Mouse (Mus musculus): ENCODE measurements around the gene Defb47. TPM values are rescaled to one million over a fixed set of nuclear protein-coding genes. Genes with fewer than 3 reads are reported as not detected.

The Defb47 gene
- polyA plus RNA-seq, 1 experiment from 2014 or later: not detected

- H3K4me1 ChIP-seq (replicated peaks): no peaks in the 10 kb centered on the region
- H3K9me3 ChIP-seq (replicated peaks): no peaks in the 10 kb centered on the region
- H3K27ac ChIP-seq (replicated peaks): no peak overlapping the region
- no peak overlapping the region for H3K9ac ChIP-seq
- H3K4me2 ChIP-seq: no peak overlapping the region
- H3K4me3 ChIP-seq (replicated peaks): no peak overlapping the region
- 48% methylated on average over 2 of the region's 2 CpGs for WGBS (ENCODE audit: insufficient replicate concordance)
- no peak for ATAC-seq (ENCODE audit: insufficient read depth)
- H3K27me3 ChIP-seq: no peaks in the 10 kb centered on the region
- H3K36me3 ChIP-seq (replicated peaks): no peaks in the 10 kb centered on the region
Measured at GRCm38 (mm10) chr14:63002588-63002987, 4.7 kb downstream of the Defb47 start.

GRCm38 (mm10) chr14:63011471-63011870 lies 13.6 kb downstream of the Defb47 start, which contains the start of gene Defb43:
Gene Defb43 (plus strand): TSS chr14:63011771.
- Histone ChIP-seq H3K36me3 (replicated peaks) (no peaks in the 10 kb centered on the region), H3K27ac (replicated peaks) (no peak within 1 kb of the TSS), H3K9me3 (replicated peaks) (no peaks in the 10 kb centered on the region), H3K4me2 (no peak within 1 kb of the TSS), H3K4me1 (replicated peaks) (no peaks in the 10 kb centered on the region), H3K4me3 (replicated peaks) (no peak within 1 kb of the TSS), H3K27me3 (0 out of 2 replicates have a peak, but pooled peaks cover 3% of the 10 kb centered on the region), H3K9ac (no peak within 1 kb of the TSS)
- ATAC-seq (ENCODE audit: insufficient read depth): no peak
- WGBS (ENCODE audit: insufficient replicate concordance): 82% methylated on average over 5 of the region's 5 CpGs

- Histone ChIP-seq H3K4me1 (replicated peaks) (no peaks in the 10 kb centered on the region), H3K27me3 (0 out of 2 replicates have a peak, but pooled peaks cover 3% of the 10 kb centered on the region), H3K9ac (no peak overlapping the region), H3K27ac (replicated peaks) (no peak overlapping the region), H3K4me2 (no peak overlapping the region), H3K4me3 (replicated peaks) (no peak overlapping the region), H3K9me3 (replicated peaks) (no peaks in the 10 kb centered on the region), H3K36me3 (replicated peaks) (no peaks in the 10 kb centered on the region)
- WGBS (ENCODE audit: insufficient replicate concordance): 53% methylated on average over 4 of the region's 4 CpGs
- no peak for ATAC-seq (ENCODE audit: insufficient read depth)
Measured at GRCm38 (mm10) chr14:63013082-63013481, 15.2 kb downstream of the Defb47 start.

GRCm38 (mm10) chr14:63014667-63015066 lies 16.8 kb downstream of the Defb47 start:
- Histone ChIP-seq H3K27ac (replicated peaks) (no peak overlapping the region), H3K4me2 (no peak overlapping the region), H3K27me3 (0 out of 2 replicates have a peak, but pooled peaks cover 3% of the 10 kb centered on the region), H3K9me3 (replicated peaks) (no peaks in the 10 kb centered on the region), H3K4me1 (replicated peaks) (no peaks in the 10 kb centered on the region), H3K9ac (no peak overlapping the region), H3K36me3 (replicated peaks) (no peaks in the 10 kb centered on the region), H3K4me3 (replicated peaks) (no peak overlapping the region)
- no peak for ATAC-seq (ENCODE audit: insufficient read depth)
- 72% methylated on average over 4 of the region's 4 CpGs for WGBS (ENCODE audit: insufficient replicate concordance)

GRCm38 (mm10) chr14:63020524-63021156 lies 22.8 kb downstream of the Defb47 start:
- no peak overlapping the region for H3K4me2 ChIP-seq
- WGBS (ENCODE audit: insufficient replicate concordance): 39% methylated on average over 6 of the region's 6 CpGs

GRCm38 (mm10) chr14:63046691-63047090 lies 48.8 kb downstream of the Defb47 start, which contains the start of gene Defb42:
Gene Defb42 (plus strand): TSS chr14:63046991.
- Histone ChIP-seq H3K9me3 (replicated peaks) (no peaks in the 10 kb centered on the region), H3K4me3 (replicated peaks) (no peak within 1 kb of the TSS), H3K9ac (no peak within 1 kb of the TSS), H3K27me3 (peaks cover 7% of the 10 kb centered on the region; the same call in 1 of the 2 replicates), H3K4me1 (replicated peaks) (no peaks in the 10 kb centered on the region), H3K27ac (replicated peaks) (no peak within 1 kb of the TSS), H3K36me3 (replicated peaks) (no peaks in the 10 kb centered on the region), H3K4me2 (no peak within 1 kb of the TSS)
- no peak for ATAC-seq (ENCODE audit: insufficient read depth)
- WGBS (ENCODE audit: insufficient replicate concordance): 61% methylated on average over 3 of the region's 3 CpGs

More at GRCm38 (mm10) chr14:63020524-63021156, 22.8 kb downstream of the Defb47 start:
- ATAC-seq (ENCODE audit: insufficient read depth): no peak
- Histone ChIP-seq H3K4me3 (replicated peaks) (no peak overlapping the region), H3K36me3 (replicated peaks) (no peaks in the 10 kb centered on the region), H3K4me1 (replicated peaks) (no peaks in the 10 kb centered on the region), H3K27ac (replicated peaks) (no peak overlapping the region), H3K9me3 (replicated peaks) (no peaks in the 10 kb centered on the region), H3K27me3 (0 out of 2 replicates have a peak, but pooled peaks cover 2% of the 10 kb centered on the region), H3K9ac (no peak overlapping the region)

- ATAC-seq (ENCODE audit: insufficient read depth): no peak
- no peak within 1 kb of the TSS for H3K4me3 ChIP-seq (replicated peaks)
- H3K4me2 ChIP-seq: no peak within 1 kb of the TSS
- no peaks in the 10 kb centered on the region for H3K9me3 ChIP-seq (replicated peaks)
- H3K9ac ChIP-seq: no peak within 1 kb of the TSS
- H3K4me1 ChIP-seq (replicated peaks): 0 out of 2 replicates have a peak, but pooled peaks cover 5% of the 10 kb centered on the region
- no peak within 1 kb of the TSS for H3K27ac ChIP-seq (replicated peaks)
- H3K36me3 ChIP-seq (replicated peaks): no peaks in the 10 kb centered on the region
- H3K27me3 ChIP-seq: peaks cover 12% of the 10 kb centered on the region
- WGBS (ENCODE audit: insufficient replicate concordance): 65% methylated on average over 14 of the region's 14 CpGs
Measured at GRCm38 (mm10) chr14:63049910-63050370, 52.1 kb downstream of the Defb47 start, which contains the start of gene Defb30. Gene Defb30 (minus strand): TSS chr14:63049960.

Other genes starting within 250 kb of the Defb47 start
- 11.1 and 11.4 TPM in 2 replicates for gene Ints6, start 236.9 kb upstream of the Defb47 start, polyA plus RNA-seq (2015; fragmentation: Nextera tagmentation; extraction: Ambion mirVana)
- gene Wdfy2, start 160.4 kb upstream of the Defb47 start, polyA plus RNA-seq (2015; fragmentation: Nextera tagmentation; extraction: Ambion mirVana): 2.6 and 2.7 TPM in 2 replicates
- gene Defb48, start 13.6 kb upstream of the Defb47 start, polyA plus RNA-seq (2015; fragmentation: Nextera tagmentation; extraction: Ambion mirVana): not detected in 2 replicates
- not detected in 2 replicates for gene Defb43, start 13.7 kb downstream of the Defb47 start, polyA plus RNA-seq (2015; fragmentation: Nextera tagmentation; extraction: Ambion mirVana)
- not detected in 2 replicates for gene Defb42, start 48.9 kb downstream of the Defb47 start, polyA plus RNA-seq (2015; fragmentation: Nextera tagmentation; extraction: Ambion mirVana)
- gene Defb30, start 51.9 kb downstream of the Defb47 start, polyA plus RNA-seq (2015; fragmentation: Nextera tagmentation; extraction: Ambion mirVana): not detected in 2 replicates

Data from liver, embryonic 15.5 days (tissue).